Mouse (Mus musculus) myocyte (in vitro differentiated cells): ENCODE results near the gene Epb41.

Experiments
- CEBPB ChIP-seq: IDR thresholded peaks from 2 replicates; pipeline ENCODE4 v1.6.1; 2011; ENCODE audit warnings: mild to moderate bottlenecking, moderate library complexity; ENCODE audit not compliant: poor library complexity, insufficient read depth, severe bottlenecking
- MAX ChIP-seq: IDR thresholded peaks from one replicate; pipeline ENCODE4 v1.6.1; 2011; ENCODE audit warnings: low read depth, mild to moderate bottlenecking, control low read depth
- MYOG ChIP-seq, 3 experiments: IDR thresholded peaks; one replicate each; pipeline ENCODE4 v1.6.1; 2011; ENCODE audit warnings: control low read depth in 2 of 3, low read depth in 2 of 3, mild to moderate bottlenecking in 2 of 3; ENCODE audit not compliant: insufficient read length in 2 of 3, control insufficient read depth in 1 of 3, insufficient read depth in 1 of 3
- POLR2A ChIP-seq: IDR thresholded peaks from one replicate; pipeline ENCODE4 v1.6.1; 2011; ENCODE audit warnings: low read depth, mild to moderate bottlenecking, control low read depth, moderate library complexity; ENCODE audit not compliant: insufficient read length
- POLR2AphosphoS2 ChIP-seq: IDR thresholded peaks from one replicate; pipeline ENCODE4 v1.6.1; 2011; ENCODE audit warnings: low read depth, control low read depth; ENCODE audit not compliant: insufficient read length
- USF1 ChIP-seq: IDR thresholded peaks from one replicate; pipeline ENCODE4 v1.6.1; 2011; ENCODE audit warnings: low read depth, mild to moderate bottlenecking, control low read depth, moderate library complexity

DNA sequence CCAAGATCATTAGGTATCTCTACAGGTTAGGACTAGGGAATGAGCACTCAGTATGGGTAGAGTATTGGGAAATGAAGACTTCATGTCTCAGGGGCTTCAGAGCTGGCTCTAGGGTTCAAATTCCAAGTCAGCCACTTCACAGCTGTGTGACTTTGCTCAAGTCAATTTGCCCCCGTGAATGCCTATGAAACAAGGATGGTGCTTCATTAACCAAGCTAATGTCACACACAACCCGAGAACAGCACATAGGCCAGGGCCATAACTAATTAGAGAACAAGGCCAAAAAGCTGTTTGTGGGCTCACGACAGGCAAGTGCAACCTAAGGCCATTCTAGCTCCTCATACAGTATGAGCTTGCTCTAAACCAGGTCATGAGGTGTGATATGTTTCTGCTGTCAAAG lies 3.0 kb downstream of the Epb41 start:
- TF ChIP-seq POLR2A (no peak), MAX (no peak), POLR2AphosphoS2 (no peak), MYOG (IDR thresholded peaks at IDR 0.05; ENCODE audit: control insufficient read depth in 1 of 3, insufficient read depth in 1 of 3, insufficient read length in 2 of 3, low read depth in 2 of 3) (no peak), USF1 (no peak), CEBPB (no peak)
